Mouse (Mus musculus) C2C12 (cell line): Measurements from ENCODE around the gene Fam243. TPM values are rescaled to one million over a fixed set of nuclear protein-coding genes. Genes with fewer than 3 reads are reported as not detected.

ENCODE experiments used
- H3K27me3 ChIP-seq: one replicate; pipeline ENCODE4 v1.6.1; 2011; ENCODE audit not compliant: control insufficient read depth, insufficient read depth, insufficient read length
- H3K36me3 ChIP-seq: one replicate; pipeline ENCODE4 v1.6.1; 2011; ENCODE audit not compliant: control insufficient read depth, insufficient read depth
- H3K4me3 ChIP-seq: one replicate; pipeline ENCODE4 v1.5.1; 2011; ENCODE audit warnings: mild to moderate bottlenecking, control low read depth; ENCODE audit not compliant: poor library complexity, insufficient read depth, severe bottlenecking
- H3K79me2 ChIP-seq: one replicate; pipeline ENCODE4 v1.6.1; 2011; ENCODE audit not compliant: control insufficient read depth, insufficient read depth
- H3K79me3 ChIP-seq: one replicate; pipeline ENCODE4 v1.6.1; 2011; ENCODE audit warnings: low read depth, control low read depth
- H3ac ChIP-seq: one replicate; pipeline ENCODE3; 2011; ENCODE audit warnings: low read depth; ENCODE audit not compliant: control insufficient read depth, insufficient read length
- CEBPB ChIP-seq: IDR thresholded peaks from one replicate; pipeline ENCODE4 v1.6.1; 2011; ENCODE audit warnings: low read depth, mild to moderate bottlenecking, control low read depth, moderate library complexity
- CTCF ChIP-seq: IDR thresholded peaks from one replicate; pipeline ENCODE4 v1.5.1; 2011; ENCODE audit not compliant: control insufficient read depth, insufficient read depth, insufficient read length
- FOSL1 ChIP-seq: IDR thresholded peaks from one replicate; pipeline ENCODE4 v1.8.0; 2011; ENCODE audit warnings: mild to moderate bottlenecking, low read length; ENCODE audit not compliant: poor library complexity, insufficient read depth, severe bottlenecking
- MAX ChIP-seq: IDR thresholded peaks from one replicate; pipeline ENCODE4 v1.6.1; 2011; ENCODE audit warnings: mild to moderate bottlenecking, control low read depth
- MYOD1 ChIP-seq: IDR thresholded peaks from one replicate; pipeline ENCODE4 v1.6.1; 2011; ENCODE audit warnings: low read depth; ENCODE audit not compliant: control insufficient read depth, insufficient read length
- MYOG ChIP-seq: IDR thresholded peaks from one replicate; pipeline ENCODE4 v1.6.1; 2011; ENCODE audit not compliant: control insufficient read depth, insufficient read length; ENCODE audit errors: extremely low read depth
- USF1 ChIP-seq: IDR thresholded peaks from one replicate; pipeline ENCODE4 v1.6.1; 2011; ENCODE audit warnings: low read depth, mild to moderate bottlenecking, control low read depth, moderate library complexity
- polyA plus RNA-seq: library from polyadenylated mRNA; unstranded; fragments of >200 nt; fragmentation: generic; extraction: Trizol; gene quantifications from one replicate; pipeline ENCODE4 v1.2.1, GENCODE M21; 2012; ENCODE audit warnings: missing spikeins

The Fam243 gene
- polyA plus RNA-seq, 1 experiment = not detected

DNA sequence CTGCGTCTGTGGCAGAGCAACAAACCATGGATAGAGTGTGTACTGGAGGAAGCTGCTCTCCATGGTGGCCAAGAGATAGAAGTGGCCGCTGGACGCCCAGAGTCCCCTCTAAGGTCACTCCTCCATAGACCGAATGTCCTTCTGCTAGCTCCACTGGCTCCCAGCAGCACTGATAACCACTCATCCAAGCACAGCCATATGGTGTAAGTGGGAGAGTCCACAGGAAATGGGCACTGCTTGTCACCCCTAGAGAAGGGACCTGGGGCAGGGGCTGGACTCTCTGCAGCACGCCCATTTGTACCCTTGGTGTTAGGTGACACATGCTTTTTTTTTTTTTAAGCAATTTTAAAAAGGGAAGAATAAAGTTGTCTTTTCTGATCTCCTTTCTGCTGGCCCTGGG, 9.7 kb upstream of the Fam243 start:
- no peak for TF ChIP-seq CTCF
- TF ChIP-seq FOSL1 = no peak
- TF ChIP-seq USF1 = no peak
- no peak for TF ChIP-seq MYOG
- TF ChIP-seq MYOD1 = no peak
- TF ChIP-seq MAX = no peak
- TF ChIP-seq CEBPB = no peak
- H3K36me3 ChIP-seq = no peaks in the 10 kb centered on the region
- no peaks in the 10 kb centered on the region for H3K79me3 ChIP-seq
- H3K27me3 ChIP-seq = peaks cover 68% of the 10 kb centered on the region
- no peak overlapping the region for H3ac ChIP-seq
- H3K4me3 ChIP-seq = no peak overlapping the region
- no peaks in the 10 kb centered on the region for H3K79me2 ChIP-seq

DNA sequence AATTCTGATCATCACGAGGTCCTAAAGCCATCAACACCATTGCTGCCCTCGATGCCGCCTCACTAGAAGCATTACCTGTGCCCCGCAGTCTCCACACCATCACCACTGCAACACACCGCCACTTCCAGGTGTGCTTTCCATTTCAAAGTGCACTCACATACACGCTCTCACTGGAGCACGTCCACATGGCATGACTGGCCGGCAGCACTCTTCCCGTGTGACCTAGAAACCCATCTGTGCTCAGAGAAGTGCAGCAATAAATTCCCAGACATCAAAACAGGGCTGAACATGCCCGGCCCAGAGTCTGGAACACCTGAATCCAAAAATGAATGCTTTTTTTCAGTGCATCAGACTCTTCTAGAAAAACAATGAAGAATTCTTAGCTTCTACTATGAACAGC, 6.7 kb upstream of the Fam243 start:
- Histone ChIP-seq H3K4me3 (no peak overlapping the region), H3K36me3 (no peaks in the 10 kb centered on the region), H3ac (no peak overlapping the region), H3K27me3 (peaks cover 68% of the 10 kb centered on the region), H3K79me3 (no peaks in the 10 kb centered on the region), H3K79me2 (no peaks in the 10 kb centered on the region)
- no peak for TF ChIP-seq MYOD1
- no peak for TF ChIP-seq FOSL1
- no peak for TF ChIP-seq MAX
- TF ChIP-seq CEBPB = no peak
- TF ChIP-seq MYOG = no peak
- TF ChIP-seq CTCF = no peak
- no peak for TF ChIP-seq USF1

DNA sequence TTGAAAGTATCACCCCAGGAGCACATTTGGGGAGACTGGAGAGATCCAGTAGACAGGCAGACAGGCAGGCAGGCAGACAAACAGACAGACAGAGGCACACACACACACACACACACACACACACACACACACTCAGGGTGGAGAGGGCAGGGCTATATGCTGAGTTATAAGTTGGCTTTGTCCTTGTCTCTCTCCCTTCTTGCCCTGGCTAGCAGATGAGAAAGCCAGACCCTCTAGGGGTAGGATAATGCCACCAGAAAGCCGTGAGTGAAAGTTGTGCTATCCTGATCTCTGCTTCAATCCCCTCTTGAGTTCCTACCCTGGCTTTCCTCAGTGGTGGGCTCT, 3.8 kb upstream of the Fam243 start:
- H3K36me3 ChIP-seq = no peaks in the 10 kb centered on the region
- no peak overlapping the region for H3K4me3 ChIP-seq
- no peak overlapping the region for H3ac ChIP-seq
- peaks cover 58% of the 10 kb centered on the region for H3K27me3 ChIP-seq
- no peaks in the 10 kb centered on the region for H3K79me2 ChIP-seq
- no peaks in the 10 kb centered on the region for H3K79me3 ChIP-seq
- TF ChIP-seq MAX (no peak), CEBPB (no peak), CTCF (no peak), MYOD1 (no peak), FOSL1 (no peak), MYOG (no peak), USF1 (no peak)

- no peaks in the 10 kb centered on the region for H3K79me3 ChIP-seq
- H3ac ChIP-seq = no peak overlapping the region
- H3K36me3 ChIP-seq = no peaks in the 10 kb centered on the region
- H3K79me2 ChIP-seq = no peaks in the 10 kb centered on the region
- H3K27me3 ChIP-seq = peaks cover 53% of the 10 kb centered on the region
- H3K4me3 ChIP-seq = no peak overlapping the region
- TF ChIP-seq FOSL1 (no peak), MYOD1 (no peak), USF1 (no peak), MAX (no peak), MYOG (no peak), CEBPB (no peak), CTCF (no peak)
Observed at GRCm38 (mm10) chr16:92324309-92325061, 3.2 kb upstream of the Fam243 start.

- Histone ChIP-seq H3K4me3 (no peak overlapping the region), H3ac (no peak overlapping the region), H3K79me2 (no peaks in the 10 kb centered on the region), H3K36me3 (no peaks in the 10 kb centered on the region), H3K79me3 (no peaks in the 10 kb centered on the region), H3K27me3 (peaks cover 18% of the 10 kb centered on the region)
- TF ChIP-seq FOSL1 (no peak), MAX (no peak), CEBPB (no peak), MYOG (no peak), MYOD1 (no peak), CTCF (no peak), USF1 (no peak)
Observed at GRCm38 (mm10) chr16:92320361-92320760, 880 bp downstream of the Fam243 start.
